In the genomic region with DNA sequence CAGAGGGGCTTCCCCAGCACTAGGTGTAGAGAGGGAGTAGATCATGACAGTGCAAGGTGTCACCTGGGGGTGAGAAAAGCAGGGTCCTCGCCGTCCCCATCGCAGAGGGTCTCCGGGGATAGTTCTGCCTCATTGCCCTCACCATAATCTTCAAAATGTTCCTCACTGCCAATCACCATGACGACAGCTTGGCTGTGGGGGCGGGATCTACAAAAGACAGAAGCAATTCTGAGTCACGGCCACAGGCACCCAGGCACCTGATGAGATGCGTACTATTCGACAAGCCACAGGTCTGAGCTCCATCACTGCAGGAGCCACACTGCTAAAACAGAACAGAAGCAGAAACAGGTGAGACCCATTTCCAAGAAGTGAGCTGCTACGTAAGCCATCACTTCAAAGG, we compare ENCODE assay signal across 21 mouse cellular contexts. TPM values are rescaled to one million over a fixed set of nuclear protein-coding genes. Genes with fewer than 3 reads are reported as not detected.
DNase-seq lines count a peak whose midpoint lies in the region; ATAC-seq and TF ChIP-seq lines count a peak whose summit lies in the region.
"Had no signal": no experiment of that assay in that cellular context is flagged by ENCODE, and none has a peak within 500 bp of the region (broad histone marks: within the 10 kb centered on the region; RNA-seq: fewer than 3 reads in every experiment).

No protein-coding gene starts in this region.

- 0 out of 2 replicates have a peak, but pooled peaks have one; percentile 15 for ATAC-seq in frontal cortex, adult (ENCODE audit: low TSS enrichment)
- no peak for ATAC-seq in granulocyte monocyte progenitor cell, adult 5-6 weeks (replicated peaks; ENCODE audit: poor library complexity, severe bottlenecking)
- ATAC-seq: hindbrain, embryonic 16.5 days had no signal

- TF ChIP-seq RAD21 in CH12.LX (IDR thresholded peaks at IDR 0.05; ENCODE audit: low read depth, low read length) = no peak

- no peaks in the 10 kb centered on the region for H3K27me3 ChIP-seq in CH12.LX (replicated peaks)
- H3K27me3 ChIP-seq: heart, embryonic 13.5 days; limb, embryonic 12.5 days; liver, embryonic 13.5 days had no signal

- H3K4me2 ChIP-seq in CH12.LX (ENCODE audit: insufficient read depth, low read depth, poor library complexity, severe bottlenecking) = no peak overlapping the region; the same call in 1 of the 2 replicates
- H3K4me2 ChIP-seq: heart, embryonic 13.5 days; limb, embryonic 12.5 days; liver, embryonic 13.5 days had no signal

- TF ChIP-seq POLR2A in CH12.LX (IDR thresholded peaks at IDR 0.05; ENCODE audit: low read depth, low read length) = no peak

- TF ChIP-seq CTCF in CH12.LX (conservative IDR thresholded peaks at IDR 0.05 in 1 of 2, IDR thresholded peaks at IDR 0.05 in 1 of 2; ENCODE audit: low read depth in 2 of 2, low read length in 2 of 2) = no peak

- peaks cover 26 to 62% of the 10 kb centered on the region in 2 experiments for H3K4me1 ChIP-seq in CH12.LX (ENCODE audit: control insufficient read depth in 1 of 2, insufficient read depth in 2 of 2)

- H3K79me2 ChIP-seq in CH12.LX (replicated peaks; ENCODE audit: control insufficient read depth, extremely low read depth, insufficient read depth, poor library complexity, severe bottlenecking) = no peaks in the 10 kb centered on the region

- H3K36me3 ChIP-seq in CH12.LX (replicated peaks in 1 of 2; ENCODE audit: control insufficient read depth in 1 of 2, insufficient read depth in 1 of 2, low read length in 1 of 2) = peaks cover 10 to 33% of the 10 kb centered on the region in 2 experiments
- H3K36me3 ChIP-seq: liver, embryonic 13.5 days had no signal

- H3K9me3 ChIP-seq in CH12.LX (replicated peaks; ENCODE audit: low read length) = no peaks in the 10 kb centered on the region
- H3K9me3 ChIP-seq: heart, embryonic 13.5 days; limb, embryonic 12.5 days; liver, embryonic 13.5 days had no signal

- intact Hi-C loops in left cerebral cortex, postnatal 25 days (cut with DNase I) = loop anchor here (1.0 kb wide), 1 partner anchor 119 kb away; no protein-coding TSS in a partner anchor

- in situ Hi-C loops in CH12.LX (cut with MboI; ENCODE audit: low pct_ligation_motif_present, low pct_unique_long_range_greater_than_20kb, low sequenced_read_pairs) = loop anchor here (5.0 kb wide), 2 partner anchors 79 to 131 kb away; a partner anchor contains a TSS

- peak overlapping the region; percentile 30; the same call in 1 of the 2 replicates for H3K27ac ChIP-seq in CH12.LX (ENCODE audit: insufficient read depth, low read depth)
- H3K27ac ChIP-seq: heart, embryonic 13.5 days; limb, embryonic 12.5 days; liver, embryonic 13.5 days had no signal

- no peak for TF ChIP-seq EP300 in CH12.LX (IDR thresholded peaks at IDR 0.05; ENCODE audit: low read length)

- dilution Hi-C loops in CH12.LX (cut with MboI; ENCODE audit: extremely low pct_ligation_motif_present, extremely low pct_unique_long_range_greater_than_20kb, low sequenced_read_pairs) = no loop called here

- H3K4me3 ChIP-seq in CH12.LX (replicated peaks in 1 of 3; ENCODE audit: low read depth in 2 of 3, low read length in 2 of 3, poor library complexity in 1 of 3) = no peak overlapping the region
- H3K4me3 ChIP-seq: heart, embryonic 13.5 days; limb, embryonic 12.5 days; liver, embryonic 13.5 days; myocyte had no signal

- no peak overlapping the region for H3K9ac ChIP-seq in CH12.LX (ENCODE audit: insufficient read depth, low read depth)
- H3K9ac ChIP-seq: heart, embryonic 13.5 days; limb, embryonic 12.5 days; liver, embryonic 13.5 days had no signal

- no peak for DNase-seq in frontal cortex, postnatal 10 days (ENCODE audit: low spot score in 2 of 2)
- DNase-seq in CH12.LX (ENCODE audit: extremely low read depth) (peak; percentile 68), MN1 (ENCODE audit: low spot score) (no peak)
- peak; percentile 63 for DNase-seq in layer of hippocampus, adult 9-10 months (ENCODE audit: low spot score)
- DNase-seq in left cerebral cortex, postnatal 25 days (ENCODE audit: low spot score in 2 of 2) = peak; percentile 54 to 76
- DNase-seq in lung, postnatal 4 days = no peak
- DNase-seq: adrenal gland, postnatal 36 days; cerebellum, adult 9-11 months; heart, adult 11 months; heart, postnatal 4 days; kidney, adult 18-20 months; kidney, postnatal 36 days; liver, embryonic 13.5 days; midbrain, embryonic 14.5 days; thymus, postnatal 14 days had no signal

TF ChIP-seq in CH12.LX, 34 proteins besides CTCF, POLR2A, EP300 and RAD21:
- TF ChIP-seq SMC3 (IDR thresholded peaks at IDR 0.05; ENCODE audit: low read depth, low read length) (no peak), NELFE (IDR thresholded peaks at IDR 0.05; ENCODE audit: low read depth, low read length) (no peak), KAT2A (IDR thresholded peaks at IDR 0.05; ENCODE audit: insufficient replicate concordance, low read length) (no peak), MEF2A (IDR thresholded peaks at IDR 0.05; ENCODE audit: borderline replicate concordance, low read depth, low read length) (no peak), ZKSCAN1 (IDR thresholded peaks at IDR 0.05; ENCODE audit: borderline replicate concordance, low read depth, low read length) (no peak), CHD1 (IDR thresholded peaks at IDR 0.05; ENCODE audit: low read depth, low read length) (no peak), TCF12 (IDR thresholded peaks at IDR 0.05; ENCODE audit: low read depth, low read length) (no peak), MXI1 (IDR thresholded peaks at IDR 0.05; ENCODE audit: low read depth, low read length) (no peak), USF2 (conservative IDR thresholded peaks at IDR 0.05; ENCODE audit: low read depth, low read length) (no peak), ELF1 (IDR thresholded peaks at IDR 0.05; ENCODE audit: low read depth, low read length) (no peak), PAX5 (IDR thresholded peaks at IDR 0.05; ENCODE audit: low read length) (no peak), ZNF384 (IDR thresholded peaks at IDR 0.05; ENCODE audit: low read depth, low read length) (no peak)

RNA-seq across cellular contexts. Expression of a gene that starts 28.1 kb away (rescaled TPM):
- total RNA-seq in CH12.LX (2012; rRNA removed) (6.0 and 7.5 TPM in 2 replicates), CH12.LX (2014; rRNA removed) (1.5 and 2.1 TPM in 2 replicates)
- 11.4 and 11.5 TPM in 2 replicates for polyA plus RNA-seq in CH12.LX (2012; ENCODE audit: insufficient read length, low read depth)
- total RNA-seq in left cerebral cortex, postnatal 25 days (2021) = 10 to 100 TPM; 47.0 to 51.6 TPM
- 12.5 and 16.4 TPM in 2 replicates for total RNA-seq in granulocyte monocyte progenitor cell, adult 5-6 weeks (2014; fragmentation: Nextera tagmentation)
- 3.2 and 5.3 TPM in 2 replicates for total RNA-seq in granulocyte monocyte progenitor cell, adult 5-6 weeks (2017)

RNA-seq across cellular contexts. Expression of a gene that starts 55.6 kb away (rescaled TPM):
- 3.1 and 4.6 TPM in 2 replicates for total RNA-seq in CH12.LX (2012; rRNA removed)
- 3.1 and 3.5 TPM in 2 replicates for total RNA-seq in CH12.LX (2014; rRNA removed)
- 7.6 and 7.8 TPM in 2 replicates for polyA plus RNA-seq in CH12.LX (2012; ENCODE audit: insufficient read length, low read depth)
- total RNA-seq in left cerebral cortex, postnatal 25 days (2021) = 100 to 1,000 TPM in 1 of 2 experiments, 10 to 100 TPM in 1; 95.8 to 103 TPM
- 1.3 and 3.6 TPM in 2 replicates for total RNA-seq in granulocyte monocyte progenitor cell, adult 5-6 weeks (2014; fragmentation: Nextera tagmentation)
- 0.46 and 0.60 TPM in 2 replicates for total RNA-seq in granulocyte monocyte progenitor cell, adult 5-6 weeks (2017)

Comparison
In these comparisons a context has a peak if more than half of its experiments do, and no peak if none do; other contexts are left out.
1. DNase-seq: peak in CH12.LX (single experiment), layer of hippocampus, adult 9-10 months (single experiment) and left cerebral cortex, postnatal 25 days (2 of 2); none in frontal cortex, postnatal 10 days (0 of 2), lung, postnatal 4 days (0 of 2) and MN1 (single experiment).
2. RNA of a gene that starts 55.6 kb away (total RNA-seq): 95.8 to 103 TPM in left cerebral cortex, postnatal 25 days; 3.1 to 4.6 TPM in CH12.LX and 0.46 to 3.6 TPM in granulocyte monocyte progenitor cell, adult 5-6 weeks; every median in the first group is over 10 times any median in the second.